Mouse (Mus musculus) E14TG2a.4 (cell line): Measurements from ENCODE around the gene Shb.

Source experiments
- H3K27me3 ChIP-seq: 2 replicates; pipeline ENCODE4 v1.6.1; 2014; ENCODE audit warnings: low read length, control low read depth; ENCODE audit not compliant: insufficient read depth
- H3K36me3 ChIP-seq: 2 replicates; pipeline ENCODE4 v1.6.1; 2014; ENCODE audit warnings: low read length, control low read depth; ENCODE audit not compliant: insufficient read depth
- H3K4me1 ChIP-seq: replicated peaks from 2 replicates; pipeline ENCODE4 v1.6.1; 2014; ENCODE audit warnings: low read depth, low read length, control low read depth
- H3K4me3 ChIP-seq: replicated peaks from 2 replicates; pipeline ENCODE4 v1.5.1; 2014; ENCODE audit warnings: mild to moderate bottlenecking, low read length
- H3K9me3 ChIP-seq: 2 replicates; pipeline ENCODE4 v1.6.1; 2014; ENCODE audit warnings: low read length, control low read depth
- CTCF ChIP-seq: conservative IDR thresholded peaks from 2 replicates; pipeline ENCODE4 v1.5.1; 2014; ENCODE audit warnings: low read length
- NANOG ChIP-seq: IDR thresholded peaks from 2 replicates; pipeline ENCODE4 v1.6.1; 2014; ENCODE audit warnings: borderline replicate concordance, low read length, mixed read lengths
- POU5F1 ChIP-seq: IDR thresholded peaks from 2 replicates; pipeline ENCODE4 v1.6.1; 2014; ENCODE audit warnings: low read length, borderline replicate concordance

Shb gene

GRCm38 (mm10) chr4:45523360-45523759 lies 8.9 kb downstream of the Shb start:
- Histone ChIP-seq H3K27me3 (peaks cover 21% of the 10 kb centered on the region), H3K4me3 (no peak overlapping the region), H3K9me3 (no peaks in the 10 kb centered on the region), H3K4me1 (peaks cover 79% of the 10 kb centered on the region), H3K36me3 (peaks cover 18% of the 10 kb centered on the region)
- TF ChIP-seq NANOG (no peak), CTCF (no peak)

- peaks cover 75% of the 10 kb centered on the region for H3K4me1 ChIP-seq
- no peak overlapping the region for H3K4me3 ChIP-seq
- no peak for TF ChIP-seq CTCF
- TF ChIP-seq POU5F1, result no peak
- TF ChIP-seq NANOG, result no peak
- no peaks in the 10 kb centered on the region for H3K9me3 ChIP-seq
- H3K36me3 ChIP-seq, result peaks cover 15% of the 10 kb centered on the region
- peaks cover 17% of the 10 kb centered on the region for H3K27me3 ChIP-seq
Observed at GRCm38 (mm10) chr4:45522956-45523355, 9.3 kb downstream of the Shb start.

GRCm38 (mm10) chr4:45522583-45522900 lies 9.7 kb downstream of the Shb start:
- Histone ChIP-seq H3K4me3 (no peak overlapping the region), H3K4me1 (peaks cover 73% of the 10 kb centered on the region), H3K27me3 (peaks cover 17% of the 10 kb centered on the region), H3K9me3 (no peaks in the 10 kb centered on the region), H3K36me3 (peaks cover 15% of the 10 kb centered on the region)
- TF ChIP-seq POU5F1 (no peak), CTCF (no peak), NANOG (no peak)

GRCm38 (mm10) chr4:45521705-45522582 lies 10.3 kb downstream of the Shb start:
- peak overlapping the region; percentile 20; the same call in 1 of the 2 replicates for H3K4me3 ChIP-seq
- H3K36me3 ChIP-seq, result peaks cover 15% of the 10 kb centered on the region
- H3K4me1 ChIP-seq, result peaks cover 73% of the 10 kb centered on the region
- no peaks in the 10 kb centered on the region for H3K9me3 ChIP-seq
- peaks cover 22% of the 10 kb centered on the region for H3K27me3 ChIP-seq
- no peak for TF ChIP-seq CTCF
- TF ChIP-seq NANOG, result no peak
- TF ChIP-seq POU5F1, result no peak

DNA sequence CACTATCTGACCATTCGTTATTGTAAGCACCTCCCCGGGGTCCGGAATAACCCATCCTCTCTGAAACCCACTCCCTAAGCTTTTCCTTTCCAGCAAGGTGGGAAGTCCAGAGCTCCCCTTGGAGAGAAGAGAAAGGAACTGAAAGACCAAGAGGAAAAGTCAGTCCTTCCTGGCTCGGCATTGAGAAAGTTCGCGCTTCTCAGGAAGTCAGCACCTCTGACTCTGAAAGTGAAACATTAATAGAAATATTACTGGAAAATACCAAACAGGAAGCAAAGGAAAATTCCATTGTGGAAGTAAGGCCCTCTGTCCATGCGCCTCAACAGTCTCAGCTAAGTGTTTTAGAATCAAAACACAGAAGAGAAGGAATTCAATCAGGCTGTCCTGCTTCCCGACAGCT lies 11.9 kb downstream of the Shb start:
- H3K27me3 ChIP-seq, result peaks cover 35% of the 10 kb centered on the region
- no peaks in the 10 kb centered on the region for H3K9me3 ChIP-seq
- no peak for TF ChIP-seq NANOG
- H3K4me1 ChIP-seq, result peaks cover 71% of the 10 kb centered on the region
- H3K4me3 ChIP-seq, result no peak overlapping the region
- peaks cover 14% of the 10 kb centered on the region; the same call in 1 of the 2 replicates for H3K36me3 ChIP-seq

DNA sequence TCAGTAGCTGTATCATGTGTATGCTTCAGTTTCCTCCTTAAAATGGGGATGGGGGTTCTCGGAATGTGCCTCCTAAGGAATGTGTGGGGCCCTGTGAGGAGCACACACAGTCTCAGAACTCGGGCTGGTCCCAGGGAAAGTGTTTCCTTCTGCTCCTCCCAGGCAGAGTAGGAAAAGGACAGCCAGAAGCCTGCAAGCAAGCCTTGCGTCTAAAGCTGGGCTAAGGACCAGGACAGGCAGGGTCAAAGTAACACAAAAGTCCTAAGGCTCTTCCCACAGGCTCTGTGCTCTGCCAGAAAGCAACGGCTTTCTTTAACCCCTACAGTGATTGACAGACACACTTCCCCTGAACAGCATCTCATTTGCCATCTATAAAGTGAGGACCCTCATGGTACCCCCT lies 14.9 kb downstream of the Shb start:
- peaks cover 35% of the 10 kb centered on the region for H3K27me3 ChIP-seq
- no peaks in the 10 kb centered on the region for H3K9me3 ChIP-seq
- H3K4me1 ChIP-seq, result peaks cover 73% of the 10 kb centered on the region
- no peak overlapping the region for H3K4me3 ChIP-seq
- TF ChIP-seq POU5F1 (no peak), NANOG (no peak), CTCF (no peak)
- no peaks in the 10 kb centered on the region; the same call in 1 of the 2 replicates for H3K36me3 ChIP-seq

DNA sequence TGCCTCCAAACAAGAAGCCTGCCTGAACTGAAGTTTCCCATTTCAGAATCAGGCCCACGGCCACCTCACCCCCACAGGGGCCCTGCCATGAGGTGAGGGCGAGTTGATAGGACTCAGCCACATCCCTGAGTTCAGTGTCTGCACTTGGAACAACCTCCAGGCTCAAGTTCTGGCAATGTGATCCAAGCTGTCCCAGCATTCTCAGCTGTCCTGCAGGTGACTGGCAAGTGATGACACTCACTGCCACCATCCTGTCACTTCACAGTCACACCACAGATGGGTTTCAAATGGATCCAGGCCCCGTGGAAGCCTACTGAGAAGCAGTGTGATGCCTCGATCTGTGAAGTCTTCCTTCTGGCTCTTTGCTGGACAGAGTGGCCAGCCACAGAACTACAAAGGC lies 16.4 kb downstream of the Shb start:
- Histone ChIP-seq H3K36me3 (peaks cover 5% of the 10 kb centered on the region; the same call in 1 of the 2 replicates), H3K4me1 (peaks cover 73% of the 10 kb centered on the region), H3K9me3 (no peaks in the 10 kb centered on the region), H3K4me3 (no peak overlapping the region), H3K27me3 (peaks cover 35% of the 10 kb centered on the region)
- TF ChIP-seq NANOG, result no peak
- no peak for TF ChIP-seq POU5F1
- TF ChIP-seq CTCF, result no peak

GRCm38 (mm10) chr4:45514406-45514805 lies 17.9 kb downstream of the Shb start:
- Histone ChIP-seq H3K4me3 (no peak overlapping the region), H3K27me3 (peaks cover 26% of the 10 kb centered on the region), H3K9me3 (no peaks in the 10 kb centered on the region), H3K4me1 (peaks cover 81% of the 10 kb centered on the region), H3K36me3 (peaks cover 5% of the 10 kb centered on the region; the same call in 1 of the 2 replicates)
- no peak for TF ChIP-seq POU5F1
- no peak for TF ChIP-seq CTCF
- TF ChIP-seq NANOG, result no peak

DNA sequence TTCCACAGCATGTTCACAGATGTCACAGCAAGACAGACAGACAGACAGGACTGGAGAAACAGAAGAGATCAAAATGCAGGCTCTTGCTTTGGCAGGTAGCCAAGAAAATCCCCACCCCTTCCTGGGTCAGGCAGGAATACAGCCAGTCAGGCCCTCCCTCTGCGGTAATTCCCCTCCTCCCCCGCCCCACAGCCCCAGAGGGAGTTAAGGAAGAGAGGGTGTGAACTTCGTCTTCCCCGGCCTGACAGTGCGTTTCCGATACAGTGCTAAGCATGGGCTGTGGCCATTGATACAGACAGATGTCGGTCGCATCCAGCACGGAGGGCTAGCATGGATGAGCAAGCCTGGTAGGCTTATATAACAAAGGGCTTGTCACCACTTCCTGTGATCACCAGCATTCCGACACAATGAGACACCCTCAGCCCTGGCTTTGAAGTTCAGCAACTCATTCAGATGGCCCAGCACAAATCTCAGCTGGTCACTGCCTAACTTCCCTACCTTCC lies 18.4 kb downstream of the Shb start:
- Histone ChIP-seq H3K36me3 (peaks cover 7% of the 10 kb centered on the region; the same call in 1 of the 2 replicates), H3K4me3 (0 out of 2 replicates have a peak overlapping the region, but pooled peaks have one; percentile 17), H3K9me3 (no peaks in the 10 kb centered on the region), H3K27me3 (peaks cover 20% of the 10 kb centered on the region), H3K4me1 (peaks cover 87% of the 10 kb centered on the region)
- TF ChIP-seq CTCF (no peak), POU5F1 (no peak), NANOG (peak; percentile 23; the same call in 1 of the 2 replicates)
